Mouse (Mus musculus) embryonic facial prominence, embryonic 15.5 days (tissue): ENCODE results near the gene Acer1. TPM values are rescaled to one million over a fixed set of nuclear protein-coding genes. Genes with fewer than 3 reads are reported as not detected.
A peak's percentile ranks its signal among the peaks of the same experiment; 100 is the strongest.

Experiments used
- ATAC-seq: fragments of 200-750 bp; cut with Nextera tagmentation; 2 replicates; pipeline ENCODE4 v1.8.0; 2017; ENCODE audit warnings: low read depth, moderate TSS enrichment; ENCODE audit not compliant: insufficient number of reproducible peaks, low FRiP score, low TSS enrichment
- H3K27ac ChIP-seq: fragments of 300-500 bp; sonication (generic); replicated peaks from 2 replicates; pipeline ENCODE4 v1.5.1; 2015; ENCODE audit warnings: mild to moderate bottlenecking, inconsistent platforms
- H3K27me3 ChIP-seq: fragments of 300-500 bp; sonication (generic); 2 replicates; pipeline ENCODE4 v1.6.1; 2015; ENCODE audit warnings: inconsistent platforms
- H3K36me3 ChIP-seq: fragments of 300-500 bp; sonication (generic); 2 replicates; pipeline ENCODE4 v1.6.1; 2015; ENCODE audit warnings: mild to moderate bottlenecking, inconsistent platforms
- H3K4me1 ChIP-seq: fragments of 300-500 bp; sonication (generic); 2 replicates; pipeline ENCODE4 v1.6.1; 2015; ENCODE audit warnings: inconsistent platforms
- H3K4me2 ChIP-seq: fragments of 300-500 bp; sonication (generic); replicated peaks from 2 replicates; pipeline ENCODE4 v1.6.1; 2015; ENCODE audit warnings: mild to moderate bottlenecking, inconsistent platforms
- H3K4me3 ChIP-seq: fragments of 300-500 bp; sonication (generic); replicated peaks from 2 replicates; pipeline ENCODE4 v1.5.1; 2015; ENCODE audit warnings: mild to moderate bottlenecking, inconsistent platforms
- H3K9ac ChIP-seq: fragments of 300-500 bp; sonication (generic); 2 replicates; pipeline ENCODE4 v1.6.1; 2015; ENCODE audit warnings: inconsistent platforms
- H3K9me3 ChIP-seq: fragments of 300-500 bp; sonication (generic); replicated peaks from 2 replicates; pipeline ENCODE4 v1.6.1; 2016; ENCODE audit warnings: inconsistent platforms
- WGBS: fragments of 180-500 bp; shearing (Covaris S2); methylation state at CpG from one replicate; pipeline ENCODE4 v1.1.7; 2015; 5-methylcytosine and 5-hydroxymethylcytosine counted together
- polyA plus RNA-seq: library from polyadenylated mRNA; unstranded; fragments of >200 nt; fragmentation: Nextera tagmentation; extraction: Ambion mirVana; gene quantifications from 2 replicates; pipeline ENCODE4 v1.2.1, GENCODE M21; 2015

Gene Acer1
- polyA plus RNA-seq, 1 experiment from 2014 or later = 10.4 TPM

- H3K4me2 ChIP-seq = no peak overlapping the region
- H3K27ac ChIP-seq = no peak overlapping the region
- H3K9me3 ChIP-seq = no peaks in the 10 kb centered on the region
- H3K36me3 ChIP-seq = peaks cover 81% of the 10 kb centered on the region
- no peaks in the 10 kb centered on the region for H3K27me3 ChIP-seq
- WGBS = 87% methylated on average over 7 of the region's 7 CpGs
- no peak overlapping the region for H3K9ac ChIP-seq
- peaks cover 4% of the 10 kb centered on the region; the same call in 1 of the 2 replicates for H3K4me1 ChIP-seq
- ATAC-seq = no peak
- H3K4me3 ChIP-seq = no peak overlapping the region
These were observed 22.1 kb upstream of the Acer1 start for GRCm38 (mm10) chr17:57003994-57004393.

DNA sequence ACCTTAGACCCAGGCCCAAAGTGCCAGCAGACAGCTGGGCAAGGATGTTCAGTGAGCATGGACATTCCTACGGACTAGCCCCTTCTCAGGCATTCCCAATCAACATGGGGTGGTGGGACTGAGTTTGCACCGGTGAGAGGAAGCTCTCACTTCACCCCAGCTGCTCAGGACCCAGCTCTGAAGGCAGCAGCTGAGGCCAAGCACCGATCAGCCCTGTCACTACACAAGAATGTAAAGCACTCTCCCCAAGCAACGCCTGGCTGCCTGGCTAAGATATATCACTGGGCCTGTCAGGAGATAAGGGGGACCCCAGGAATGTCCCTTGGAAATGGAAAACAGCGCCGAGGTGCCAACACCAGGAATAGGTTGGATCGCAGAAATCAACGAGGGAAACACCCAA, 19.3 kb upstream of the Acer1 start:
- H3K9me3 ChIP-seq = no peaks in the 10 kb centered on the region
- peaks cover 64% of the 10 kb centered on the region for H3K36me3 ChIP-seq
- H3K4me2 ChIP-seq = no peak overlapping the region
- no peak overlapping the region for H3K27ac ChIP-seq
- H3K4me3 ChIP-seq = no peak overlapping the region
- H3K4me1 ChIP-seq = peaks cover 17% of the 10 kb centered on the region
- no peak overlapping the region for H3K9ac ChIP-seq
- WGBS = 73% methylated on average over 8 of the region's 8 CpGs
- no peaks in the 10 kb centered on the region for H3K27me3 ChIP-seq
- no peak for ATAC-seq

DNA sequence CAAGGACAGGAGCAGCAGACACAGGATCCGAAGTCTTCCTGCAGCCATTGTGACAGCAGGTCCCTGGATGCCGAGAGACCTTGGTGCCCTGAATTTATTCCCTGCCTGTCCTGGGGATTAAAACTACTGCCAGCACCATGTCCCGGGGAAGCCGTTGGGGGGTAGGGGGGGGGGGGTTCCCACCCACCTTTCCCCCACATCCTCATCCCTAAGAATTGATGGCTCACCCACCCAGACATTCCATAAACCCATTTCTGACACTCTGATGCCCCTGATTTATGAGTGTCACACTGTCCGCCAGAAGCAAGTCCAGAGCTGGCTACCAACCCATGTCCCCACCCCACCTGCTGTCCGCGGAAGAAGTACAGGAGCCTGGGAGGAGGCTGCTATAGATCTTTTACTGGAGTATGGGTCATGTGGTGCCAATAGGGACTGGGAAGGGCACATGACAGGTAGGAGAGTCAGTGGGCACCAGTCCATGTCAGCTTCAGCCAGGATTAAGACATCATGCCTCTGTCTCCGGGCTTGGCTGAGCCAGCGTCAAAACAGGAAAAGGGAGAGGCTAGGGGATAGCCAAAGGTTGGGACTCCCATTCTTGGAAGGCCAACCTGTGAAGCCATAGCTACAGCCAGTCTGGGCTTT, 18.2 kb upstream of the Acer1 start, which contains the start of gene Pspn:
Pspn (minus strand) TSS at position 51 of the 642 bp plus-strand sequence.
- no peak within 1 kb of the TSS for H3K4me3 ChIP-seq
- no peak for ATAC-seq
- H3K27me3 ChIP-seq = no peaks in the 10 kb centered on the region
- WGBS = 87% methylated on average over 9 of the region's 9 CpGs
- H3K9me3 ChIP-seq = no peaks in the 10 kb centered on the region
- peaks cover 64% of the 10 kb centered on the region for H3K36me3 ChIP-seq
- no peak within 1 kb of the TSS for H3K9ac ChIP-seq
- H3K27ac ChIP-seq = no peak within 1 kb of the TSS
- H3K4me2 ChIP-seq = no peak within 1 kb of the TSS
- H3K4me1 ChIP-seq = peaks cover 17% of the 10 kb centered on the region

DNA sequence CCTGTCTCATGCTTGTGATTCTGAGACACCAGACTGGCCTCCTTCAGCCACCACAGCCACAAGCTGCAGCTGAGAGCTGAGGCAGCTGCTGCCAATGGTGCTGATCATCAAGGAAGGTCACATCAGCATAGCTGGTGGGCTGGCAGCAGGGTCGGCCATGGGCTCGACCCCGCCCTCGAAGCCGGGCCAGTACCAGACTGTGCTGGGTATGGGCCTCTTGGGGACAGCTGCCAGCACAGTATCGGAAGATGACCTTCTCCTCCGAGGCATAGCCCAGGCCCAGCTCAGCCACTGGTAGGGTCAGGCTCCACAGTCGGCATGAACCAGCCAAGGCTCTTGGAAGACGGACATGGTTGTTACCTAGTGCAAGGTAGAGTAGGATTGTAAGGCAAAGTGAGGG, 17.5 kb upstream of the Acer1 start:
- Histone ChIP-seq H3K9ac (no peak overlapping the region), H3K27ac (no peak overlapping the region), H3K9me3 (no peaks in the 10 kb centered on the region), H3K4me2 (no peak overlapping the region), H3K27me3 (no peaks in the 10 kb centered on the region), H3K4me1 (peaks cover 17% of the 10 kb centered on the region), H3K4me3 (no peak overlapping the region), H3K36me3 (peaks cover 66% of the 10 kb centered on the region)
- WGBS = 90% methylated on average over 9 of the region's 9 CpGs
- ATAC-seq = no peak

DNA sequence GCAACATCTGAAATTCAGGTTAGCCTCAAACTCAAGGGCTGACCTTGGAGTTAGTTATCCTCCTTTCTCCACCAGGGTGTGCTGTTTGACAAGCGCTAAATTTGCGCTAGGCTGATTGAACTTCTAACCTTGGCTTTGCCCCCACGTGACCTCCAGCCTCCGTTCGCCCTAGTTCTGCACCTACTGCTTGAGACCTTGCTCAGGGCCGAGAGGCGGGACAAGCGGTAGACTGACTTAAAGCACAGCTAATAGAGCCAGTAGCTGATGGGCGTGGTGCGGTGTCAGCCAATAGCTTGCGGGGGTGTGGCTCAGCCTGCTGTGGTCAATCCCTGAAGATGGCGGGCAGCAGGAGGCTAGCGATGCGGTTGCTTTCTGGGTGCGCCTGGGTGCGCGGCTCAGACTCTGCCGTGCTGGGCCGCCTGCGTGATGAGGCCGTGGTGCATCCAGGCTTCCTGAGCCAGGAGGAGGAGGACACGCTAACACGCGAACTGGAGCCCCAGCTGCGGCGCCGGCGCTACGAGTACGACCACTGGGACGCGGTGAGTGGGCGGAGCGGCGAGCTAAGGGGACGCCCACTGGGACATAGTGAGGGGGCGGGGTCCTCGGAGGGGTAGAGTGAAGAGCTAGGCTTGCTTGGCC, 15.2 kb upstream of the Acer1 start, which contains the start of gene Alkbh7:
Alkbh7 (plus strand) TSS at position 311 of the 639 bp plus-strand sequence.
- H3K27ac ChIP-seq = peak within 1 kb of the TSS; percentile 83

DNA sequence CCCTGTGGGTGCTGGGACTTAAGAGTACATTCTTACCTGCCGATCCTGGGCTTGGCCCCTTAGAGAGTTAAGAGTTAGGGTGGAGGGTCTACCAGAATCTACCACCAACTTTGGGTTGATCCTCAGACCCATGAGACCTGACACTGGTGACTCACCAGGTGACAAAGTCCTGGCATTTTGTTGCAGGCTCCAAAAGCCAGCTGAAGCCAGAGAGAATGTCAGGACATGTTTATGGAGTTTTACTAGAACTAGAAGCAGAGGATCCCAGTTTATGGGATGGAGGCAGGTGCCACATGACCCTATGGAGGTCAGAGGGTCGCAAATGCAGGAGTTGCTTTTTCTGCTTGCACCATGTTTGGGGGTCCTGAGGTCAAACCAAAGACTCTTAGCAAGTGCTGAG, 14.6 kb upstream of the Acer1 start:
- WGBS = 69% methylated on average over 2 of the region's 2 CpGs
- Histone ChIP-seq H3K9ac (no peak overlapping the region), H3K36me3 (peaks cover 72% of the 10 kb centered on the region), H3K27me3 (no peaks in the 10 kb centered on the region), H3K27ac (no peak overlapping the region), H3K4me3 (peak overlapping the region; percentile 90), H3K4me1 (peaks cover 17% of the 10 kb centered on the region), H3K4me2 (peak overlapping the region; percentile 74; the same call in 1 of the 2 replicates), H3K9me3 (no peaks in the 10 kb centered on the region)
- ATAC-seq = no peak

More for the DNA sequence above, 15.2 kb upstream of the Acer1 start, which contains the start of gene Alkbh7:
- Histone ChIP-seq H3K9ac (peak within 1 kb of the TSS; percentile 50), H3K9me3 (no peaks in the 10 kb centered on the region), H3K4me2 (peak within 1 kb of the TSS; percentile 74), H3K27me3 (no peaks in the 10 kb centered on the region), H3K4me3 (peak within 1 kb of the TSS; percentile 90), H3K4me1 (peaks cover 17% of the 10 kb centered on the region), H3K36me3 (peaks cover 68% of the 10 kb centered on the region)
- peak; percentile 98 for ATAC-seq
- WGBS = under 1% methylated on average over 38 of the region's 38 CpGs

DNA sequence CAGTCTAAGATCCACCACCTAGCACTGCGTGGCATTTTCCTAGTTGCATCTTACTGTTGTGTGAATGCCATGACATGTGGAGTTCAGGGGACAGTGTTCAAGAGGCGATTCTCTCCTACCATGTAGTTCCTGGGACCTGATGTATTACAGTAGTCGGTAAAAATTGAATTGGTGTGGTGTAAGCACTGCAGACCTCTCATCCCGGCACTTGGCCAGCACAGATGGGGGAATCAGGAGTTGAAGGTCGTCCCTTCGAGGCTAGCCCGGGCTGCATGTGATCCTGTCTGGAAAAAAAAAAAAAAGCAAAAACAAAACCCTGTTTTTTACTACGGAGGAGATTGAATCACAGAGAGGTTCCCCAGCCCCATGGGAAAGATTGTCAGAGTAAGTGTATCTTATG, 13.1 kb upstream of the Acer1 start:
- Histone ChIP-seq H3K4me2 (no peak overlapping the region), H3K27ac (no peak overlapping the region), H3K4me3 (no peak overlapping the region), H3K9ac (no peak overlapping the region), H3K4me1 (peaks cover 24% of the 10 kb centered on the region), H3K36me3 (peaks cover 64% of the 10 kb centered on the region), H3K27me3 (no peaks in the 10 kb centered on the region), H3K9me3 (no peaks in the 10 kb centered on the region)
- 83% methylated on average over 8 of the region's 8 CpGs for WGBS
- ATAC-seq = no peak

- Histone ChIP-seq H3K36me3 (peaks cover 42% of the 10 kb centered on the region), H3K9me3 (no peaks in the 10 kb centered on the region), H3K4me2 (peak overlapping the region; percentile 74), H3K4me1 (peaks cover 10% of the 10 kb centered on the region), H3K27me3 (no peaks in the 10 kb centered on the region), H3K9ac (peak overlapping the region; percentile 69), H3K27ac (no peak overlapping the region), H3K4me3 (peak overlapping the region; percentile 87)
- no peak for ATAC-seq
- WGBS = 60% methylated on average over 2 of the region's 2 CpGs
These were observed 9.0 kb upstream of the Acer1 start for GRCm38 (mm10) chr17:56990966-56991365.

GRCm38 (mm10) chr17:56990115-56990746, 8.3 kb upstream of the Acer1 start, which contains the start of gene Clpp:
TSS of gene Clpp (plus strand) at chr17:56990305.
- Histone ChIP-seq H3K27me3 (no peaks in the 10 kb centered on the region), H3K27ac (peak within 1 kb of the TSS; percentile 80), H3K4me3 (peak within 1 kb of the TSS; percentile 87), H3K4me2 (peak within 1 kb of the TSS; percentile 74), H3K36me3 (peaks cover 35% of the 10 kb centered on the region), H3K9me3 (no peaks in the 10 kb centered on the region), H3K9ac (peak within 1 kb of the TSS; percentile 69), H3K4me1 (peaks cover 10% of the 10 kb centered on the region)
- under 1% methylated on average over 52 of the region's 52 CpGs for WGBS
- ATAC-seq = peak; percentile 95

DNA sequence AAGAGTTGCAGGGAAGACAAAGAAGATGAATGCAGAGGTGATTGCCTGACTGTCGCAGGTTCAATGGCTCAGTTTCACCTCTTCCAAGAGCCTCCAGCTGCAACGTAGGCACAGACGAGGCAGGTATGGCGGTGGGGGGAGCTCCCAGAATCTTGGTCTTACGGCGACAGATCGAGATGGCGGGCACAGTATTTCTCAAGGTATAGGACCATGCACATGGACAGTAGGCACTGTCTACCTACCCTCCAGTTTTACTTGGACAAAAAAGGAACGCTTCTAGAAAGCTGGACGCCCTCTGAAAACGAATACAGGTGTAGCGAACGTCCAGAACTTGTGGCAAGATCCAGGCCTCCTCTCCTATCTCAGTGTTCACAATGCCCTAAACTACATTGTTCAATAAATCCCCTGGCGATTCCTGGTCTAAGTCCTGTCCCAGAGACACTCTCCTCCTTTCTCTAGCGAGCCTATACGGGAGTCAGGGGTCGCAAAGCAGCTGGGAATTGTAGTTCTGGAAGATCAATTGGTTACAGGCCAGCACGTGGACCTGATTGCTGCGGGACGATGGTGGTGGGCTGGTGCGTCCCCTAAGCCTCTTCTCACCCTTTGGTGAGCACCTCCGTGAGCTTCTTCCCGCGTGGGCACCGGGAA, 7.7 kb upstream of the Acer1 start:
- WGBS = 2% methylated on average over 25 of the region's 25 CpGs
- peaks cover 29% of the 10 kb centered on the region for H3K36me3 ChIP-seq
- peak overlapping the region; percentile 87 for H3K4me3 ChIP-seq
- peak; percentile 89 for ATAC-seq
- peak overlapping the region; percentile 69 for H3K9ac ChIP-seq
- H3K4me1 ChIP-seq = peaks cover 10% of the 10 kb centered on the region
- peak overlapping the region; percentile 74 for H3K4me2 ChIP-seq
- no peaks in the 10 kb centered on the region for H3K27me3 ChIP-seq
- H3K27ac ChIP-seq = peak overlapping the region; percentile 80
- H3K9me3 ChIP-seq = no peaks in the 10 kb centered on the region

DNA sequence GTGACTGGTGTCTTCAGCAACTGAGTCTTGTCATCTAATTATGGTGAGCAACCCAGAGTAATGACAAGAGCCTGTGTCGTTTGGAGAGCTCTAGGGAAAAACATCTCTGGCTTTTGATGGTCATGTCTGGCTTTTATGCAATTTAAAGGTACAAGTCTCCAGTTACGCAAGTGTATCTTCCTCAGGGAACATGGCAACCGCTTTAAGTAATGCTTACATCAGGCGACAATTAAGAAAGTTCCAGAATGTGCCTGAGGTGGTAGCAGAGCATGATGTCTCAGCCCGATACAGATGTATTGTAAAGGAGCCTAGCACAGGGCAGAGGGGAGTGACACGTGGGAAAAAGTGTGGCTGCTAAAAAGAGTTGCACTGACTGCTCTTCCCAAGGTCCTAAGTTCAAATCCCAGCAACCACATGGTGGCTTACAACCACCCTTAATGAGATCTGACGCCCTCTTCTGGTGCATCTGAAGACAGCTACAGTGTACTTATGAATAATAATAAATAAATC, 7.0 kb upstream of the Acer1 start:
- Histone ChIP-seq H3K27me3 (no peaks in the 10 kb centered on the region), H3K9ac (peak overlapping the region; percentile 69; the same call in 1 of the 2 replicates), H3K36me3 (peaks cover 22% of the 10 kb centered on the region), H3K4me2 (peak overlapping the region; percentile 74), H3K9me3 (no peaks in the 10 kb centered on the region), H3K4me3 (peak overlapping the region; percentile 87), H3K4me1 (peaks cover 10% of the 10 kb centered on the region), H3K27ac (no peak overlapping the region)
- 55% methylated on average over 7 of the region's 7 CpGs for WGBS
- no peak for ATAC-seq
